Mouse (Mus musculus) midbrain, embryonic 11.5 days (tissue): Measurements from ENCODE around the gene St14. TPM values are rescaled to one million over a fixed set of nuclear protein-coding genes. Genes with fewer than 3 reads are reported as not detected.
A peak's percentile ranks its signal among the peaks of the same experiment; 100 is the strongest.
"Not testable (repeated sequence)": the region's sequence is repeated elsewhere in the genome, so short reads cannot be mapped to it uniquely, and the experiment has no call there.

Experiments
- ATAC-seq: fragments of 200-750 bp; cut with Nextera tagmentation; 2 replicates; pipeline ENCODE4 v1.8.0; 2017; ENCODE audit warnings: moderate TSS enrichment, moderate library complexity; ENCODE audit not compliant: low FRiP score
- DNase-seq: peaks from one replicate; pipeline ENCODE4 v3.0.0; 2015; ENCODE audit warnings: low spot score; ENCODE audit errors: missing footprints
- H3K27ac ChIP-seq: fragments of 300-500 bp; sonication (generic); 2 replicates; pipeline ENCODE4 v1.5.1; 2014; ENCODE audit warnings: low read depth, low read length
- H3K27me3 ChIP-seq: fragments of 300-500 bp; sonication (generic); 2 replicates; pipeline ENCODE4 v1.6.1; 2014; ENCODE audit warnings: mild to moderate bottlenecking, low read length, moderate library complexity, mixed read lengths; ENCODE audit not compliant: control insufficient read depth, insufficient read depth
- H3K36me3 ChIP-seq: fragments of 300-500 bp; sonication (generic); 2 replicates; pipeline ENCODE4 v1.6.1; 2014; ENCODE audit warnings: mild to moderate bottlenecking, low read length, moderate library complexity, mixed read lengths; ENCODE audit not compliant: control insufficient read depth, insufficient read depth
- H3K4me1 ChIP-seq: fragments of 300-500 bp; sonication (generic); 2 replicates; pipeline ENCODE4 v1.6.1; 2014; ENCODE audit warnings: low read length; ENCODE audit not compliant: control insufficient read depth, insufficient read depth
- H3K4me2 ChIP-seq: fragments of 300-500 bp; sonication (generic); 2 replicates; pipeline ENCODE4 v1.6.1; 2014; ENCODE audit warnings: mild to moderate bottlenecking, moderate library complexity
- H3K4me3 ChIP-seq: fragments of 300-500 bp; sonication (generic); 2 replicates; pipeline ENCODE4 v1.5.1; 2014; ENCODE audit warnings: low read depth, low read length
- H3K9ac ChIP-seq: fragments of 300-500 bp; sonication (generic); 2 replicates; pipeline ENCODE4 v1.6.1; 2014; ENCODE audit warnings: low read length
- H3K9me3 ChIP-seq: fragments of 300-500 bp; sonication (generic); 2 replicates; pipeline ENCODE4 v1.6.1; 2016; ENCODE audit warnings: low read length; ENCODE audit not compliant: control insufficient read depth
- WGBS: fragments of 180-500 bp; shearing (Covaris S2); extraction: QIAGEN DNeasy Blood & Tissue Kit; methylation state at CpG from one replicate; pipeline ENCODE4 v1.1.7; 2014; 5-methylcytosine and 5-hydroxymethylcytosine counted together
- polyA plus RNA-seq: library from polyadenylated mRNA; unstranded; fragments of >200 nt; fragmentation: Nextera tagmentation; extraction: Ambion mirVana; gene quantifications from 2 replicates; pipeline ENCODE4 v1.2.1, GENCODE M21; 2014

The St14 gene
- 0.54 and 0.60 TPM in 2 replicates for polyA plus RNA-seq

GRCm38 (mm10) chr9:31131205-31131968 lies at the start of gene St14:
St14 (minus strand) TSS chr9:31131853.
- Histone ChIP-seq H3K27me3 (peaks cover 34% of the 10 kb centered on the region), H3K9ac (peak within 1 kb of the TSS; percentile 47; the same call in 1 of the 2 replicates), H3K4me1 (peaks cover 9% of the 10 kb centered on the region), H3K27ac (no peak within 1 kb of the TSS), H3K4me3 (peak within 1 kb of the TSS; percentile 38), H3K4me2 (peak within 1 kb of the TSS; percentile 75), H3K9me3 (no peaks in the 10 kb centered on the region), H3K36me3 (no peaks in the 10 kb centered on the region)
- WGBS = 1% methylated on average over 67 of the region's 74 CpGs
- ATAC-seq = peak; percentile 69
- no peak for DNase-seq

- DNase-seq (peak; percentile 68), ATAC-seq (no peak)
- no peak overlapping the region for H3K27ac ChIP-seq
- H3K4me3 ChIP-seq = no peak overlapping the region
- H3K9me3 ChIP-seq = no peaks in the 10 kb centered on the region
- no peak overlapping the region for H3K9ac ChIP-seq
- WGBS = 95% methylated on average over 6 of the region's 6 CpGs
- 0 out of 2 replicates have a peak, but pooled peaks cover 4% of the 10 kb centered on the region for H3K36me3 ChIP-seq
- no peaks in the 10 kb centered on the region for H3K27me3 ChIP-seq
- H3K4me1 ChIP-seq = no peaks in the 10 kb centered on the region
- H3K4me2 ChIP-seq = no peak overlapping the region; the same call in 1 of the 2 replicates
These were observed 46.0 kb upstream of the St14 start for GRCm38 (mm10) chr9:31177692-31178091.

GRCm38 (mm10) chr9:31176379-31177130 lies 44.9 kb upstream of the St14 start:
- no peak overlapping the region for H3K4me2 ChIP-seq
- no peak overlapping the region for H3K9ac ChIP-seq
- no peak overlapping the region for H3K4me3 ChIP-seq
- ATAC-seq = no peak
- no peak overlapping the region for H3K27ac ChIP-seq
- H3K4me1 ChIP-seq = no peaks in the 10 kb centered on the region
- 0 out of 2 replicates have a peak, but pooled peaks cover 4% of the 10 kb centered on the region for H3K36me3 ChIP-seq
- peak; percentile 69 for DNase-seq
- H3K9me3 ChIP-seq = no peaks in the 10 kb centered on the region
- 90% methylated on average over 8 of the region's 8 CpGs for WGBS
- H3K27me3 ChIP-seq = no peaks in the 10 kb centered on the region

GRCm38 (mm10) chr9:31175978-31176377 lies 44.3 kb upstream of the St14 start:
- H3K36me3 ChIP-seq = 0 out of 2 replicates have a peak, but pooled peaks cover 4% of the 10 kb centered on the region
- WGBS = 98% methylated on average over 3 of the region's 3 CpGs
- no peaks in the 10 kb centered on the region for H3K4me1 ChIP-seq
- no peak overlapping the region for H3K27ac ChIP-seq
- H3K27me3 ChIP-seq = no peaks in the 10 kb centered on the region
- H3K9me3 ChIP-seq = no peaks in the 10 kb centered on the region
- no peak overlapping the region for H3K9ac ChIP-seq
- no peak overlapping the region for H3K4me3 ChIP-seq
- DNase-seq (no peak), ATAC-seq (no peak)
- no peak overlapping the region for H3K4me2 ChIP-seq

- Histone ChIP-seq H3K9ac (no peak overlapping the region), H3K4me1 (no peaks in the 10 kb centered on the region), H3K4me3 (no peak overlapping the region), H3K27me3 (no peaks in the 10 kb centered on the region), H3K9me3 (no peaks in the 10 kb centered on the region), H3K27ac (no peak overlapping the region), H3K4me2 (no peak overlapping the region), H3K36me3 (0 out of 2 replicates have a peak, but pooled peaks cover 4% of the 10 kb centered on the region)
- ATAC-seq (no peak), DNase-seq (peak; percentile 64)
- 90% methylated on average over 6 of the region's 6 CpGs for WGBS
These were observed 43.7 kb upstream of the St14 start for GRCm38 (mm10) chr9:31175346-31175745.

GRCm38 (mm10) chr9:31168356-31169093 lies 36.9 kb upstream of the St14 start:
- H3K27ac ChIP-seq = no peak overlapping the region
- H3K4me1 ChIP-seq = no peaks in the 10 kb centered on the region
- H3K9me3 ChIP-seq = no peaks in the 10 kb centered on the region
- DNase-seq (no peak), ATAC-seq (no peak)
- no peak overlapping the region for H3K9ac ChIP-seq
- no peak overlapping the region for H3K4me2 ChIP-seq
- H3K36me3 ChIP-seq = peaks cover 8% of the 10 kb centered on the region; the same call in 1 of the 2 replicates
- H3K27me3 ChIP-seq = no peaks in the 10 kb centered on the region
- 95% methylated on average over 22 of the region's 22 CpGs for WGBS
- H3K4me3 ChIP-seq = no peak overlapping the region

- no peaks in the 10 kb centered on the region for H3K4me1 ChIP-seq
These were observed 35.7 kb upstream of the St14 start for GRCm38 (mm10) chr9:31167305-31167704.

GRCm38 (mm10) chr9:31165505-31165904 lies 33.9 kb upstream of the St14 start:
- H3K9ac ChIP-seq, H3K4me3 ChIP-seq, H3K4me1 ChIP-seq, DNase-seq, ATAC-seq, H3K9me3 ChIP-seq, H3K27me3 ChIP-seq, H3K27ac ChIP-seq, H3K4me2 ChIP-seq: not testable (repeated sequence)
- peaks cover 16% of the 10 kb centered on the region; the same call in 1 of the 2 replicates for H3K36me3 ChIP-seq
- WGBS = 88% methylated on average over 3 of the region's 3 CpGs

More at GRCm38 (mm10) chr9:31167305-31167704, 35.7 kb upstream of the St14 start:
- no peak overlapping the region for H3K9ac ChIP-seq
- ATAC-seq = no peak
- no peak for DNase-seq
- H3K4me2 ChIP-seq = no peak overlapping the region
- H3K36me3 ChIP-seq = peaks cover 8% of the 10 kb centered on the region; the same call in 1 of the 2 replicates
- no peak overlapping the region for H3K27ac ChIP-seq
- no peak overlapping the region for H3K4me3 ChIP-seq
- WGBS = 91% methylated on average over 13 of the region's 13 CpGs
- H3K9me3 ChIP-seq = no peaks in the 10 kb centered on the region
- no peaks in the 10 kb centered on the region for H3K27me3 ChIP-seq
